Mouse (Mus musculus) heart, embryonic 15.5 days (tissue): ENCODE data around the gene Mfsd4b1. TPM values are rescaled to one million over a fixed set of nuclear protein-coding genes. Genes with fewer than 3 reads are reported as not detected.

ENCODE experiments used
- ATAC-seq: fragments of 200-750 bp; cut with Nextera tagmentation; replicated peaks from 2 replicates; pipeline ENCODE4 v1.8.0; 2017; ENCODE audit warnings: low read depth, moderate TSS enrichment; ENCODE audit not compliant: insufficient number of reproducible peaks, insufficient read depth, low FRiP score
- H3K27ac ChIP-seq: fragments of 300-500 bp; sonication (generic); 2 replicates; pipeline ENCODE4 v1.5.1; 2015; ENCODE audit warnings: mild to moderate bottlenecking, inconsistent platforms
- H3K27me3 ChIP-seq: fragments of 300-500 bp; sonication (generic); 2 replicates; pipeline ENCODE4 v1.6.1; 2015; ENCODE audit warnings: inconsistent platforms
- H3K36me3 ChIP-seq: fragments of 300-500 bp; sonication (generic); 2 replicates; pipeline ENCODE4 v1.6.1; 2015; ENCODE audit warnings: mild to moderate bottlenecking, inconsistent platforms
- H3K4me1 ChIP-seq: fragments of 300-500 bp; sonication (generic); replicated peaks from 2 replicates; pipeline ENCODE4 v1.6.1; 2015; ENCODE audit warnings: inconsistent platforms
- H3K4me2 ChIP-seq: fragments of 300-500 bp; sonication (generic); 2 replicates; pipeline ENCODE4 v1.6.1; 2015; ENCODE audit warnings: inconsistent platforms, mild to moderate bottlenecking, moderate library complexity
- H3K4me3 ChIP-seq: fragments of 300-500 bp; sonication (generic); 2 replicates; pipeline ENCODE4 v1.5.1; 2015; ENCODE audit warnings: mild to moderate bottlenecking, inconsistent platforms
- H3K9ac ChIP-seq: fragments of 300-500 bp; sonication (generic); 2 replicates; pipeline ENCODE4 v1.6.1; 2015; ENCODE audit warnings: mild to moderate bottlenecking, inconsistent platforms
- H3K9me3 ChIP-seq: fragments of 300-500 bp; sonication (generic); replicated peaks from 2 replicates; pipeline ENCODE4 v1.6.1; 2016; ENCODE audit warnings: inconsistent platforms
- WGBS: fragments of 180-500 bp; shearing (Covaris S2); methylation state at CpG from one replicate; pipeline ENCODE4 v1.1.7; 2015; ENCODE audit warnings: mixed read lengths; 5-methylcytosine and 5-hydroxymethylcytosine counted together
- polyA plus RNA-seq: library from polyadenylated mRNA; unstranded; fragments of >200 nt; fragmentation: Nextera tagmentation; extraction: Ambion mirVana; gene quantifications from 2 replicates; pipeline ENCODE4 v1.2.1, GENCODE M21; 2015

Gene Mfsd4b1
- polyA plus RNA-seq, 1 experiment from 2014 or later: 1.0 TPM

DNA sequence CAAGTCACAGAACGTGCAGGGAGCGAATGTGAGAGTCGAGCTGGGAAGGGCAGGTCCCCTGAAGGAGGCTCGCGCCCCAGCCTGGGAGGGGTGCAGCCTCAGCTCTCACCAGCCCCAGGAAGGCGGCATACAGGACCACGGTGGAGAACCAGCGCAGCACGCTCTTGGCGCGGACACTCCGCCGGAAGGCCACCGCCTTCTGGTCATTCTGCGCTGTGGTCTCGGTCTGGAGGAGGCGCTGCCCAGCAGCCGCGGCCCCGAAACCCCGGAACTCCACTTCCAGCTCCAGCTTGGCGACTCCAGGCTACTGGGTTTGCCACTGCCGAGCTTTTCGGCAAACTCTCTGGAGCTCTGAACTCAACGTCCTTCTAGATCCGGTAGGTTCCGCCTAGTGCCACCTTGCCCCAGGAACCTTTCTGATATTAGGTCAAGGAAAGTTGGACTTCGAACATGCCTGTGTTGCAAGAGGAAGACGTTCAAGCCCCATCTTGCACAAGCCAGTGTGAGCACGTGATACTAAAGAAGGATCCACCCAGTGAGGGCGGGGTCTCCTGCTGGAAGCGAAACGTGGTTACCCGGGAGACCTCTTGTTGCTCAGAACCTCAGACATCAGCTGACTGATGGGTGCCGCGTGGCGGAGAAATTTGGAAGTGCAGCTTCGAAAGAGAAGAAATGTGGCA is 65.2 kb downstream of the Mfsd4b1 start, which contains the start of gene Mfsd4b3:
Gene Mfsd4b3, minus strand, starts transcription at position 393 of the 680 bp plus-strand sequence.
- Histone ChIP-seq H3K27me3 (no peaks in the 10 kb centered on the region), H3K4me2 (peak within 1 kb of the TSS; percentile 97), H3K36me3 (no peaks in the 10 kb centered on the region), H3K27ac (peak within 1 kb of the TSS; percentile 81), H3K9me3 (no peaks in the 10 kb centered on the region), H3K9ac (peak within 1 kb of the TSS; percentile 59), H3K4me1 (peaks cover 19% of the 10 kb centered on the region), H3K4me3 (peak within 1 kb of the TSS; percentile 65)
- WGBS: under 1% methylated on average over 38 of the region's 38 CpGs
- ATAC-seq: peak; percentile 97

DNA sequence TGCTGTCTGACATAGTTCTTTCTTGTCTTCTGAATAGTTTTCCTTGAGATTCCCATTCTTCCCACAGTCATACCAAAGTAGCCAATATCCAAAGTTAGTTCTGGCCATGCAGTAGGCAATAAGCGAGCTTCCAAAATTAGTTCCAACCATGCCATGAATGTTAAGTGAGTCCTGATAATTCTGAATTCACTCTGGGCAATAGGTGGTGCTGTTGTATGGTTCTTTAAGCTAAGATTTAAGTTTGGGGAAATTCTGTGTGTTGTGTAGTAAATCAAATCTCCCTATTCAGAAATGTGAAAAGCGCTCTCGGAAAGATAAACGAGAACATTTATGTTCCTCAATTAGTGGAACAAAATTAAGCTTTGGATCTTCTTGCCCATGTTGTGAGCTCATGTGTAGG is 66.8 kb downstream of the Mfsd4b1 start:
- no peak overlapping the region for H3K4me3 ChIP-seq
- no peak for ATAC-seq
- no peaks in the 10 kb centered on the region for H3K9me3 ChIP-seq
- no peak overlapping the region for H3K4me2 ChIP-seq
- H3K9ac ChIP-seq: no peak overlapping the region
- WGBS: 55% methylated on average over 4 of the region's 4 CpGs
- H3K27ac ChIP-seq: peak overlapping the region; percentile 39
- H3K36me3 ChIP-seq: no peaks in the 10 kb centered on the region
- H3K4me1 ChIP-seq: peaks cover 19% of the 10 kb centered on the region
- H3K27me3 ChIP-seq: no peaks in the 10 kb centered on the region

DNA sequence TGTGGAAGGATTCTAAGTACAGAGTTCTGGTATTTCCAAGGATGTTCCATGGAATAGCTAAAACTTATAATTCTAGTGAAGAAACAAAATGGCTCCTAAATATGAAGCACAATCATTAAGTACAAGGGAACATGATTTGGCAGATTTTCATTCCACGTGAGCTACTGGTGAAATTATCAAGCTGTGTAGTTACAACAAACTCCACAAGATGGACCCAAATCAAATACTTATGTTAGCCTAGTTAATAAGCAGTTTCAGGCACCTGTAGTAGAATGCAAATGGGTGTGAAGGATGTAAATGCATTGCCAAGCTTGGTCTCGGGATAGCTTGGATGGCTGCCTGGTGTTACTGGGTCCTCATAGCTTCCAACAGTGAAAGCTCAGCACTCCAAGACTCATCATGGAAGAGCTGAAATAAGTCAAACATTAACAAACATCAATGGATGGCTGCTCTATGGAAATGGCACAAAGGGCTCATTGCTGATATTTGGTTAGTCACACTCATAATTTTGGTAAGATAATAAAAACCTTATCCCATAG is 68.7 kb downstream of the Mfsd4b1 start:
- no peaks in the 10 kb centered on the region for H3K9me3 ChIP-seq
- no peak overlapping the region for H3K27ac ChIP-seq
- no peak overlapping the region for H3K4me3 ChIP-seq
- no peak for ATAC-seq
- WGBS: 59% methylated on average over 2 of the region's 2 CpGs
- H3K4me1 ChIP-seq: peaks cover 19% of the 10 kb centered on the region
- H3K9ac ChIP-seq: no peak overlapping the region
- H3K27me3 ChIP-seq: no peaks in the 10 kb centered on the region
- no peak overlapping the region for H3K4me2 ChIP-seq
- no peaks in the 10 kb centered on the region for H3K36me3 ChIP-seq

DNA sequence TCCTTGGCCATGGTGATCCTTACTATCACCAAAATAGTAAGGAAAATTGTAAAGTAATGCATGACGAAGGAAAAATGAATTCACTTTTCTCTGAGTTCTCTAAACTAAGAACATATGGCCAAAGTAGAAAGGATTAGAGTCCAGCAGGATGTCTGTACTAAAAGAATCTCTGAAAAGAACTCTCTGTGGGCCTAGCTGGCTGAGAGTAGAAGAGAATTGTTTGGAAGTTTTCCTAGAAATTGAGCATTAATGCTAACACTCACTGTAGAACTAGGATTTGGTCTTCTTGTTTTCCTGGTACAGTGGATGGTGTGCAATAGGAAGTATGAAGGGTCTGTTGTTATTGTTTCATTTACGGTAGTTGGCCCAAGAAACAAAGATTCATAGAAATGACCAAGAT is 69.9 kb downstream of the Mfsd4b1 start:
- H3K9ac ChIP-seq: no peak overlapping the region
- 78% methylated on average over 2 of the region's 2 CpGs for WGBS
- no peaks in the 10 kb centered on the region for H3K9me3 ChIP-seq

More for the DNA sequence above, 69.9 kb downstream of the Mfsd4b1 start:
- H3K4me2 ChIP-seq: no peak overlapping the region
- no peak overlapping the region for H3K4me3 ChIP-seq
- H3K27ac ChIP-seq: no peak overlapping the region
- H3K36me3 ChIP-seq: no peaks in the 10 kb centered on the region
- no peaks in the 10 kb centered on the region for H3K27me3 ChIP-seq
- no peak for ATAC-seq
- H3K4me1 ChIP-seq: peaks cover 16% of the 10 kb centered on the region

Other genes with a start within 250 kb of the Mfsd4b1 start
- 2.8 and 4.1 TPM in 2 replicates for gene Mfsd4b4, start 126.0 kb downstream of the Mfsd4b1 start, polyA plus RNA-seq
- not detected in 2 replicates for gene Mfsd4b2, start 98.3 kb downstream of the Mfsd4b1 start, polyA plus RNA-seq
- 0.81 and 1.00 TPM in 2 replicates for gene Mfsd4b3, start 65.1 kb downstream of the Mfsd4b1 start, polyA plus RNA-seq
- gene Mfsd4b5, start 38.6 kb downstream of the Mfsd4b1 start, polyA plus RNA-seq: not detected in 2 replicates
- gene Slc16a10, start 117.0 kb upstream of the Mfsd4b1 start, polyA plus RNA-seq: 14.8 and 20.8 TPM in 2 replicates
- gene Rpf2, start 221.8 kb upstream of the Mfsd4b1 start, polyA plus RNA-seq: 35.5 and 36.4 TPM in 2 replicates
- 59.9 and 65.9 TPM in 2 replicates for gene Gtf3c6, start 232.8 kb upstream of the Mfsd4b1 start, polyA plus RNA-seq